ENCODE assay signal across 11 mouse cellular contexts in genomic region chr6:12054149-12054548, GRCm38 (mm10).
A peak's percentile ranks its signal among the peaks of the same experiment; 100 is the strongest.
DNase-seq lines count a peak whose midpoint lies in the region; ATAC-seq lines count a peak whose summit lies in the region.
"Had no signal": no experiment of that assay in that cellular context is flagged by ENCODE, and none has a peak within 500 bp of the region (broad histone marks: within the 10 kb centered on the region; RNA-seq: fewer than 3 reads in every experiment).

No protein-coding gene starts in this region.

- no peak overlapping the region for H3K9ac ChIP-seq in midbrain, embryonic 15.5 days
- H3K9ac ChIP-seq: forebrain, embryonic 15.5 days; liver, embryonic 12.5 days had no signal

- no peak overlapping the region for H3K27ac ChIP-seq in midbrain, embryonic 15.5 days
- H3K27ac ChIP-seq in midbrain, embryonic 10.5 days (replicated peaks): no peak overlapping the region
- no peak overlapping the region; the same call in 1 of the 2 replicates for H3K27ac ChIP-seq in heart, embryonic 10.5 days
- H3K27ac ChIP-seq: forebrain, embryonic 15.5 days; liver, embryonic 12.5 days had no signal

- WGBS in midbrain, embryonic 15.5 days: 68% methylated on average over 3 of the region's 3 CpGs
- WGBS in midbrain, embryonic 10.5 days: 83% methylated on average over 3 of the region's 3 CpGs
- 48% methylated on average over 3 of the region's 3 CpGs for WGBS in heart, embryonic 10.5 days

- H3K4me2 ChIP-seq in midbrain, embryonic 15.5 days: no peak overlapping the region
- H3K4me2 ChIP-seq: forebrain, embryonic 15.5 days; liver, embryonic 12.5 days had no signal

- H3K36me3 ChIP-seq in midbrain, embryonic 15.5 days (replicated peaks): no peaks in the 10 kb centered on the region
- peaks cover 3% of the 10 kb centered on the region for H3K36me3 ChIP-seq in midbrain, embryonic 10.5 days
- H3K36me3 ChIP-seq in heart, embryonic 10.5 days: no peaks in the 10 kb centered on the region
- H3K36me3 ChIP-seq: liver, embryonic 12.5 days had no signal

- 0 out of 2 replicates have a peak, but pooled peaks have one; percentile 33 for ATAC-seq in midbrain, embryonic 15.5 days (replicated peaks)
- ATAC-seq: forebrain, embryonic 15.5 days; liver, embryonic 12.5 days had no signal

- H3K4me1 ChIP-seq in midbrain, embryonic 15.5 days: no peaks in the 10 kb centered on the region
- H3K4me1 ChIP-seq in midbrain, embryonic 10.5 days: no peaks in the 10 kb centered on the region
- H3K4me1 ChIP-seq in heart, embryonic 10.5 days: peaks cover 3% of the 10 kb centered on the region; the same call in 1 of the 2 replicates
- H3K4me1 ChIP-seq: forebrain, embryonic 15.5 days; liver, embryonic 12.5 days had no signal

- no peaks in the 10 kb centered on the region for H3K27me3 ChIP-seq in midbrain, embryonic 15.5 days (replicated peaks)
- no peaks in the 10 kb centered on the region for H3K27me3 ChIP-seq in midbrain, embryonic 10.5 days (ENCODE audit: low read depth, poor library complexity, severe bottlenecking)
- no peaks in the 10 kb centered on the region for H3K27me3 ChIP-seq in heart, embryonic 10.5 days (ENCODE audit: insufficient read depth, poor library complexity, severe bottlenecking)
- H3K27me3 ChIP-seq: forebrain, embryonic 15.5 days; liver, embryonic 12.5 days had no signal

- no peaks in the 10 kb centered on the region for H3K9me3 ChIP-seq in midbrain, embryonic 15.5 days
- H3K9me3 ChIP-seq in midbrain, embryonic 10.5 days (replicated peaks): no peaks in the 10 kb centered on the region
- no peaks in the 10 kb centered on the region for H3K9me3 ChIP-seq in heart, embryonic 10.5 days
- H3K9me3 ChIP-seq: forebrain, embryonic 15.5 days; liver, embryonic 12.5 days had no signal

- no peak for DNase-seq in midbrain, embryonic 10.5 days (ENCODE audit: low spot score)
- DNase-seq in heart, embryonic 10.5 days (ENCODE audit: low spot score): peak; percentile 74
- peak; percentile 57 for DNase-seq in kidney, postnatal 10 days
- DNase-seq in ovary, postnatal 36 days (ENCODE audit: low spot score): peak; percentile 23
- no peak for DNase-seq in retina, postnatal 1 day
- no peak for DNase-seq in frontal cortex, postnatal 36 days (ENCODE audit: low spot score in 2 of 2)
- no peak for DNase-seq in layer of hippocampus, postnatal 10 days (ENCODE audit: low spot score in 2 of 2)
- DNase-seq: cerebellum, adult 2 months had no signal

- H3K4me3 ChIP-seq in midbrain, embryonic 15.5 days: no peak overlapping the region
- H3K4me3 ChIP-seq in midbrain, embryonic 10.5 days: no peak overlapping the region
- H3K4me3 ChIP-seq in heart, embryonic 10.5 days: no peak overlapping the region
- H3K4me3 ChIP-seq: forebrain, embryonic 15.5 days; liver, embryonic 12.5 days had no signal

Comparison
In these comparisons a context has a peak if more than half of its experiments do, and no peak if none do; other contexts are left out.
1. DNase-seq: peak in heart, embryonic 10.5 days (single experiment), kidney, postnatal 10 days (single experiment) and ovary, postnatal 36 days (single experiment); none in midbrain, embryonic 10.5 days (single experiment), retina, postnatal 1 day (single experiment), frontal cortex, postnatal 36 days (0 of 2) and layer of hippocampus, postnatal 10 days (0 of 2).